Mouse (Mus musculus) embryonic stem cell, embryonic (primary cell): Measurements from ENCODE around the gene Nudt5.

ENCODE experiments used
- CTCF ChIA-PET, 4 experiments: fragments of 300-600 bp in 2 of 4; fragments of 350-600 bp in 2 of 4; sonication (Branson Sonifier 250); formaldehyde crosslinking; loops; one replicate each; lab custom pipeline; 2022; ENCODE audit warnings: inconsistent platforms in 2 of 4; lab: Charles Lee
- POLR2A ChIA-PET, 4 experiments: fragments of 300-600 bp in 2 of 4; fragments of 350-600 bp in 2 of 4; sonication (Branson Sonifier 250); formaldehyde crosslinking; loops; one replicate each; lab custom pipeline; 2022; ENCODE audit warnings: antibody characterized with exemption in 4 of 4, inconsistent platforms in 1 of 4; lab: Charles Lee

The Nudt5 gene

DNA sequence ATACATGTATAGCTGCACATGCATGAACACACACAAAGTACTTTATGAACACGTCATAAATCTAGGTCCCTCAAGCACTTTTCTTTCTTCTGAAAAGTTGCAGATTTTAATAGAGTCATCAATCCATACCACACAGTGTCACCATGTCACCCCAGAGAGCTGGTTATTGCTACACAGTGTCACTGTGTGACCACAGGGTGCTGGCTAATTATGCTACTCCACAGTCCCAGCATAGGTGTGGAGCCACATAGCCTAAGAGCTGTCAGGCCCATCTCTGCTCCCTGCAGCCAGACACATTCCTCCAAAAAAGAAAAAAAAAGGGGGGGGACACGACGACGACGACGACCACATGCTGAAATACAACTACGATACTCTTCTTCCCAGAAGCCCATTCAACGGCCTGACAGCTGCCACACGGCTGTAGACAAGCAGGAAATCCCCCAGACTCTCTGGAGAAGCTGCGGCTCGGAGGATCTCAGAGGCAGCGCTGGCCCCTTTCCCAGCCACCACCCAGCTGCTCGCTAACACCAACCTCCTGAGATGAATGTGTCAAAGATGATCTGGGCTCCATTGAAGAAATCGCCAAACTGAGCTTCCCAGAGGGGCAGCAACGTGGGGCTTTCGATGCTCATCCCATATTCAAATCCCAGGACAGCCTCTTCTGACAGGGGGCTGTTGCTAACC, 66.6 kb downstream of the Nudt5 start:
- POLR2A ChIA-PET, result interaction anchor here in 3 of 4 experiments (0.6 to 3.0 kb wide), 7 partner anchors 10 to 396 kb away, joined by 3 to 17 read pairs (median 4); partner anchors contain the start of gene Sec61a2 (in 2 of the 3)
- CTCF ChIA-PET, result interaction anchor here in 1 of 4 experiments (1.6 kb wide), 1 partner anchor 11 kb away, joined by 3 read pairs; no protein-coding TSS in a partner anchor
